ENCODE assay signal across 9 mouse cellular contexts in genomic region chr8:89787050-89787905, GRCm38 (mm10).
DNase-seq lines count a peak whose midpoint lies in the region; ATAC-seq lines count a peak whose summit lies in the region.
"Had no signal": no experiment of that assay in that cellular context is flagged by ENCODE, and none has a peak within 500 bp of the region (broad histone marks: within the 10 kb centered on the region; RNA-seq: fewer than 3 reads in every experiment).

No protein-coding gene starts in this region.

- 0 out of 2 replicates have a peak overlapping the region, but pooled peaks have one; percentile 14 for H3K4me2 ChIP-seq in hindbrain, embryonic 13.5 days
- no peak overlapping the region for H3K4me2 ChIP-seq in liver, embryonic 12.5 days
- H3K4me2 ChIP-seq: embryonic facial prominence, embryonic 15.5 days had no signal

- peaks cover 20% of the 10 kb centered on the region; the same call in 1 of the 2 replicates for H3K27me3 ChIP-seq in hindbrain, embryonic 13.5 days
- peaks cover 25% of the 10 kb centered on the region for H3K27me3 ChIP-seq in hindbrain, embryonic 10.5 days (ENCODE audit: insufficient read depth, poor library complexity, severe bottlenecking)
- H3K27me3 ChIP-seq in liver, embryonic 12.5 days (replicated peaks) = peaks cover 3% of the 10 kb centered on the region
- H3K27me3 ChIP-seq in heart, embryonic 10.5 days (ENCODE audit: insufficient read depth, poor library complexity, severe bottlenecking) = peaks cover 22% of the 10 kb centered on the region

- no peak for DNase-seq in hindbrain, embryonic 10.5 days (ENCODE audit: low spot score)
- peak; percentile 12 for DNase-seq in frontal cortex, postnatal 14 days (ENCODE audit: low spot score in 2 of 2)
- DNase-seq in layer of hippocampus, adult 9-11 months = peak; percentile 59
- peak; percentile 54 for DNase-seq in retina, postnatal 7 days (ENCODE audit: low read depth, low spot score)
- DNase-seq in heart, embryonic 10.5 days (ENCODE audit: low spot score) = no peak
- no peak for DNase-seq in adrenal gland, adult 18-20 months (ENCODE audit: low spot score in 2 of 2)

- 60% methylated on average over 17 of the region's 17 CpGs for WGBS in hindbrain, embryonic 13.5 days
- 59% methylated on average over 17 of the region's 17 CpGs for WGBS in hindbrain, embryonic 10.5 days
- 62% methylated on average over 17 of the region's 17 CpGs for WGBS in liver, embryonic 12.5 days (ENCODE audit: insufficient replicate concordance)
- WGBS in heart, embryonic 10.5 days = 69% methylated on average over 17 of the region's 17 CpGs

- no peak overlapping the region for H3K27ac ChIP-seq in hindbrain, embryonic 13.5 days
- no peak overlapping the region for H3K27ac ChIP-seq in hindbrain, embryonic 10.5 days
- no peak overlapping the region for H3K27ac ChIP-seq in liver, embryonic 12.5 days
- no peak overlapping the region for H3K27ac ChIP-seq in heart, embryonic 10.5 days
- H3K27ac ChIP-seq: embryonic facial prominence, embryonic 15.5 days had no signal

- ATAC-seq in hindbrain, embryonic 13.5 days (ENCODE audit: low FRiP score) = no peak
- ATAC-seq in liver, embryonic 12.5 days = no peak

- H3K9me3 ChIP-seq in hindbrain, embryonic 13.5 days = no peaks in the 10 kb centered on the region
- no peaks in the 10 kb centered on the region for H3K9me3 ChIP-seq in hindbrain, embryonic 10.5 days
- H3K9me3 ChIP-seq in liver, embryonic 12.5 days (replicated peaks) = no peaks in the 10 kb centered on the region
- no peaks in the 10 kb centered on the region for H3K9me3 ChIP-seq in heart, embryonic 10.5 days
- H3K9me3 ChIP-seq: embryonic facial prominence, embryonic 15.5 days had no signal

- H3K9ac ChIP-seq in hindbrain, embryonic 13.5 days = no peak overlapping the region
- H3K9ac ChIP-seq in liver, embryonic 12.5 days = no peak overlapping the region
- H3K9ac ChIP-seq: embryonic facial prominence, embryonic 15.5 days had no signal

- peaks cover 27% of the 10 kb centered on the region for H3K4me1 ChIP-seq in hindbrain, embryonic 13.5 days (replicated peaks)
- H3K4me1 ChIP-seq in hindbrain, embryonic 10.5 days (replicated peaks) = peaks cover 28% of the 10 kb centered on the region
- no peaks in the 10 kb centered on the region for H3K4me1 ChIP-seq in liver, embryonic 12.5 days
- H3K4me1 ChIP-seq in heart, embryonic 10.5 days = no peaks in the 10 kb centered on the region
- H3K4me1 ChIP-seq: embryonic facial prominence, embryonic 15.5 days had no signal

- H3K36me3 ChIP-seq in hindbrain, embryonic 13.5 days = no peaks in the 10 kb centered on the region
- H3K36me3 ChIP-seq in hindbrain, embryonic 10.5 days = no peaks in the 10 kb centered on the region
- no peaks in the 10 kb centered on the region for H3K36me3 ChIP-seq in liver, embryonic 12.5 days
- no peaks in the 10 kb centered on the region for H3K36me3 ChIP-seq in heart, embryonic 10.5 days
- H3K36me3 ChIP-seq: embryonic facial prominence, embryonic 15.5 days had no signal

- no peak overlapping the region for H3K4me3 ChIP-seq in hindbrain, embryonic 13.5 days
- H3K4me3 ChIP-seq in hindbrain, embryonic 10.5 days = no peak overlapping the region
- no peak overlapping the region for H3K4me3 ChIP-seq in liver, embryonic 12.5 days
- H3K4me3 ChIP-seq in heart, embryonic 10.5 days = no peak overlapping the region
- H3K4me3 ChIP-seq: embryonic facial prominence, embryonic 15.5 days had no signal

Comparison
In these comparisons a context has a peak if more than half of its experiments do, and no peak if none do; other contexts are left out.
1. DNase-seq: peak in frontal cortex, postnatal 14 days (2 of 2), layer of hippocampus, adult 9-11 months (single experiment) and retina, postnatal 7 days (single experiment); none in hindbrain, embryonic 10.5 days (single experiment), heart, embryonic 10.5 days (single experiment) and adrenal gland, adult 18-20 months (0 of 2).